In the genomic region with DNA sequence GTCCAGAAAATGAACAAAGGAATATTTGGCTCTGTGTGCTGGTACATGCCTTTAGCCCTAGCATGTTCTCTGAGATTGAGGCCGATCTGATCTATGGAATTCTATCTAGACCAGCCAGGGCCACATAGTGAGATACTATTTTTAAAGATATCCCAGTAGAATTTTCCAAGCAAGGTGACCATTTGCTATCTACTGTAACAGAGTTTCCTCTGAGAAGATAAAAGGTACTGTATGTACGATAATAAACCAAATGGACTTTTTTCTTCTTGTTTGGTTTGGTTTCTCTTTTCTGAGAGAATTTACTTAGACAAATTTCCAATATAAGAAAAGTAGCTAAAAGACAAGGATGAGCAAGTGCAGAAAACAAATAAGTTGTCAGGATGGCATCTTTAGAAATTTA, we compare ENCODE assay signal across 26 mouse cellular contexts. TPM values are rescaled to one million over a fixed set of nuclear protein-coding genes. Genes with fewer than 3 reads are reported as not detected.
DNase-seq lines count a peak whose midpoint lies in the region; ATAC-seq and TF ChIP-seq lines count a peak whose summit lies in the region.
"Had no signal": no experiment of that assay in that cellular context is flagged by ENCODE, and none has a peak within 500 bp of the region (broad histone marks: within the 10 kb centered on the region; RNA-seq: fewer than 3 reads in every experiment).

No protein-coding gene starts in this region.

- H3K79me2 ChIP-seq in MEL (ENCODE audit: control insufficient read depth, insufficient read depth, low read length, poor library complexity) = no peaks in the 10 kb centered on the region; the same call in 1 of the 2 replicates

- peak overlapping the region; percentile 41 for H3K27ac ChIP-seq in heart, embryonic 13.5 days (replicated peaks)
- peak overlapping the region; percentile 68 for H3K27ac ChIP-seq in heart, embryonic 16.5 days (ENCODE audit: low read length)
- H3K27ac ChIP-seq in MEL (ENCODE audit: control insufficient read depth, low read depth, low read length) = no peak overlapping the region
- H3K27ac ChIP-seq: embryonic facial prominence, embryonic 10.5 days; embryonic facial prominence, embryonic 13.5 days; forebrain, embryonic 12.5 days; forebrain, embryonic 15.5 days; hindbrain, embryonic 12.5 days; hindbrain, embryonic 15.5 days had no signal

- TF ChIP-seq RAD21 in MEL (IDR thresholded peaks at IDR 0.05; ENCODE audit: low read depth, low read length) = no peak

- intact Hi-C loops in heart, postnatal 14 days (cut with DNase I) = no loop called here
- intact Hi-C loops in heart, postnatal 36 days (cut with DNase I) = no loop called here

- H3K27me3 ChIP-seq in heart, embryonic 13.5 days (replicated peaks) = no peaks in the 10 kb centered on the region
- no peaks in the 10 kb centered on the region for H3K27me3 ChIP-seq in heart, embryonic 16.5 days (ENCODE audit: control insufficient read depth, insufficient read depth, low read length)
- no peaks in the 10 kb centered on the region for H3K27me3 ChIP-seq in MEL (ENCODE audit: control insufficient read depth in 1 of 2, insufficient read depth in 2 of 2, low read length in 2 of 2)
- H3K27me3 ChIP-seq: embryonic facial prominence, embryonic 13.5 days; forebrain, embryonic 12.5 days; forebrain, embryonic 15.5 days; hindbrain, embryonic 12.5 days; hindbrain, embryonic 15.5 days had no signal

- no peak for DNase-seq in heart, postnatal 14 days
- no peak for DNase-seq in heart, postnatal 36 days
- no peak for DNase-seq in MEL (ENCODE audit: low read depth, low spot score)
- DNase-seq: adrenal gland, adult 8-10 months; adrenal gland, postnatal 25 days; cerebellum, adult 11-12 months; cerebellum, adult 8-10 months; cerebellum, postnatal 10 days; cerebellum, postnatal 36 days; embryo, embryonic 11 days; gastrocnemius, postnatal 25 days; kidney, adult 2 months had no signal

- H3K4me1 ChIP-seq in heart, embryonic 13.5 days = peaks cover 12% of the 10 kb centered on the region
- H3K4me1 ChIP-seq in heart, embryonic 16.5 days (ENCODE audit: control insufficient read depth, insufficient read depth, low read length) = peaks cover 10% of the 10 kb centered on the region
- H3K4me1 ChIP-seq in MEL (ENCODE audit: control insufficient read depth in 1 of 2, insufficient read depth in 2 of 2, low read length in 2 of 2) = peaks cover 0 to 5% of the 10 kb centered on the region in 2 experiments; a peak in 2 of 4 replicates
- H3K4me1 ChIP-seq: embryonic facial prominence, embryonic 10.5 days; embryonic facial prominence, embryonic 13.5 days; forebrain, embryonic 12.5 days; forebrain, embryonic 15.5 days; hindbrain, embryonic 12.5 days; hindbrain, embryonic 15.5 days had no signal

- no peak overlapping the region for H3K4me3 ChIP-seq in heart, embryonic 13.5 days
- H3K4me3 ChIP-seq in heart, embryonic 16.5 days (ENCODE audit: low read length) = no peak overlapping the region
- H3K4me3 ChIP-seq in MEL (ENCODE audit: control insufficient read depth in 1 of 2, insufficient read depth in 1 of 2, low read depth in 2 of 2, low read length in 2 of 2) = no peak overlapping the region
- H3K4me3 ChIP-seq: embryonic facial prominence, embryonic 10.5 days; embryonic facial prominence, embryonic 13.5 days; erythroblast, embryonic 14.5 days; forebrain, embryonic 12.5 days; forebrain, embryonic 15.5 days; hindbrain, embryonic 12.5 days; hindbrain, embryonic 15.5 days had no signal

- no peak for TF ChIP-seq CTCF in MEL (IDR thresholded peaks at IDR 0.05 in 2 of 3, conservative IDR thresholded peaks at IDR 0.05 in 1 of 3; ENCODE audit: control insufficient read depth in 1 of 3, insufficient read depth in 1 of 3, low read depth in 2 of 3, low read length in 3 of 3, poor library complexity in 1 of 3, severe bottlenecking in 1 of 3)

- peaks cover 55% of the 10 kb centered on the region for H3K36me3 ChIP-seq in heart, embryonic 13.5 days
- peaks cover 21% of the 10 kb centered on the region for H3K36me3 ChIP-seq in heart, embryonic 16.5 days (ENCODE audit: control insufficient read depth, insufficient read depth)
- H3K36me3 ChIP-seq in MEL (ENCODE audit: control insufficient read depth in 1 of 2, insufficient read depth in 2 of 2, low read length in 2 of 2) = peaks cover 12 to 17% of the 10 kb centered on the region in 2 experiments

- H3K4me2 ChIP-seq in heart, embryonic 13.5 days = 0 out of 2 replicates have a peak overlapping the region, but pooled peaks have one; percentile 20
- peak overlapping the region; percentile 9; the same call in 1 of the 2 replicates for H3K4me2 ChIP-seq in heart, embryonic 16.5 days (ENCODE audit: low read depth, low read length)
- H3K4me2 ChIP-seq: embryonic facial prominence, embryonic 13.5 days; forebrain, embryonic 12.5 days; forebrain, embryonic 15.5 days; heart, embryonic 11.5 days; hindbrain, embryonic 12.5 days; hindbrain, embryonic 15.5 days had no signal

- WGBS in heart, embryonic 13.5 days = 46% methylated on average over 2 of the region's 2 CpGs
- 43% methylated on average over 2 of the region's 2 CpGs for WGBS in heart, embryonic 16.5 days

- H3K9ac ChIP-seq in heart, embryonic 13.5 days = no peak overlapping the region
- H3K9ac ChIP-seq in heart, embryonic 16.5 days (ENCODE audit: low read length) = no peak overlapping the region
- H3K9ac ChIP-seq in MEL (ENCODE audit: control insufficient read depth, low read depth, low read length, poor library complexity, severe bottlenecking) = no peak overlapping the region
- H3K9ac ChIP-seq: embryonic facial prominence, embryonic 13.5 days; forebrain, embryonic 12.5 days; forebrain, embryonic 15.5 days; hindbrain, embryonic 12.5 days; hindbrain, embryonic 15.5 days had no signal

- no peak for ATAC-seq in heart, embryonic 13.5 days (ENCODE audit: extremely low read depth, insufficient number of reproducible peaks, low FRiP score, low TSS enrichment)
- peak; percentile 18; the same call in 1 of the 2 replicates for ATAC-seq in heart, embryonic 16.5 days (replicated peaks; ENCODE audit: extremely low read depth, insufficient read depth, low FRiP score)
- ATAC-seq in megakaryocyte-erythroid progenitor cell, adult 5-6 weeks (replicated peaks; ENCODE audit: low FRiP score, low TSS enrichment, poor library complexity, severe bottlenecking) = 0 out of 2 replicates have a peak, but pooled peaks have one; percentile 32
- ATAC-seq: activated CD4-positive, CD25-positive, alpha-beta regulatory T cell, adult 4 months; CD4-positive, CD25-positive, alpha-beta regulatory T cell, adult 4 months; forebrain, embryonic 15.5 days; intestine, postnatal 0 days had no signal

- peak in 1 of 2 experiments; percentile 57; a peak in 1 of 4 replicates for TF ChIP-seq EP300 in MEL (IDR thresholded peaks at IDR 0.05; ENCODE audit: low read depth in 1 of 2, low read length in 2 of 2)

- TF ChIP-seq POLR2A in MEL (IDR thresholded peaks at IDR 0.05; ENCODE audit: control insufficient read depth in 1 of 2, insufficient read depth in 1 of 2, low read depth in 1 of 2, low read length in 2 of 2, poor library complexity in 1 of 2) = no peak

- H3K9me3 ChIP-seq in heart, embryonic 13.5 days = no peaks in the 10 kb centered on the region
- H3K9me3 ChIP-seq in heart, embryonic 16.5 days (replicated peaks; ENCODE audit: control insufficient read depth, low read length) = no peaks in the 10 kb centered on the region
- no peaks in the 10 kb centered on the region for H3K9me3 ChIP-seq in MEL (replicated peaks; ENCODE audit: insufficient read depth, low read length)
- H3K9me3 ChIP-seq: embryonic facial prominence, embryonic 10.5 days; embryonic facial prominence, embryonic 13.5 days; forebrain, embryonic 12.5 days; forebrain, embryonic 15.5 days; hindbrain, embryonic 12.5 days; hindbrain, embryonic 15.5 days had no signal

TF ChIP-seq in MEL, 35 proteins besides CTCF, POLR2A, EP300 and RAD21 (continues in another document):
- TF ChIP-seq CHD2 (IDR thresholded peaks at IDR 0.05; ENCODE audit: low read length) (no peak), USF2 (IDR thresholded peaks at IDR 0.05; ENCODE audit: borderline replicate concordance in 1 of 2, insufficient read depth in 1 of 2, low read depth in 1 of 2, low read length in 2 of 2) (no peak), POLR2AphosphoS2 (IDR thresholded peaks at IDR 0.05; ENCODE audit: low read length) (no peak), RCOR1 (IDR thresholded peaks at IDR 0.05; ENCODE audit: low read depth, low read length) (no peak), TAL1 (IDR thresholded peaks at IDR 0.05; ENCODE audit: low read length) (no peak), MAZ (IDR thresholded peaks at IDR 0.05; ENCODE audit: low read depth, low read length) (no peak), JUND (IDR thresholded peaks at IDR 0.05; ENCODE audit: low read depth, low read length) (no peak), UBTF (IDR thresholded peaks at IDR 0.05; ENCODE audit: borderline replicate concordance, insufficient read depth, low read depth, low read length) (no peak), MAX (IDR thresholded peaks at IDR 0.05; ENCODE audit: low read length) (no peak), E2F4 (IDR thresholded peaks at IDR 0.05; ENCODE audit: borderline replicate concordance, low read depth, low read length) (no peak), GATA1 (IDR thresholded peaks at IDR 0.05; ENCODE audit: low read depth, low read length) (peak; percentile 52), TCF12 (IDR thresholded peaks at IDR 0.05; ENCODE audit: low read depth, low read length) (peak; percentile 69; the same call in 1 of the 2 replicates)

RNA-seq across cellular contexts. Expression of gene Pwwp2a, which starts 26.6 kb away (rescaled TPM):
- 18.0 and 18.4 TPM in 2 replicates for polyA plus RNA-seq in heart, embryonic 13.5 days (2015; fragmentation: Nextera tagmentation; extraction: Ambion mirVana)
- total RNA-seq in heart, postnatal 14 days (2021) = 10 to 100 TPM; 26.1 to 27.7 TPM
- polyA plus RNA-seq in heart, embryonic 16.5 days (2015; fragmentation: Nextera tagmentation; extraction: Ambion mirVana) = 15.5 and 17.4 TPM in 2 replicates
- 10 to 100 TPM; 18.9 to 19.9 TPM for total RNA-seq in heart, postnatal 36 days (2021)
- total RNA-seq in MEL (2012; rRNA removed) = 19.6 and 20.6 TPM in 2 replicates
- 10 to 100 TPM in 1 of 2 experiments, not detected in 1; 32.0 TPM for polyA plus RNA-seq in MEL (2012; ENCODE audit: insufficient read depth in 1 of 2, insufficient read length in 2 of 2, low read depth in 1 of 2, low replicate concordance in 2 of 2, missing spikeins in 1 of 2)
- 55.1 TPM in 2 replicates for total RNA-seq in megakaryocyte-erythroid progenitor cell, adult 5-6 weeks (2014; fragmentation: Nextera tagmentation)
- 29.4 and 36.7 TPM in 2 replicates for total RNA-seq in megakaryocyte-erythroid progenitor cell, adult 5-6 weeks (2017)

RNA-seq across cellular contexts. Expression of gene Ttc1, which starts 39.4 kb away (rescaled TPM):
- 54.4 and 57.8 TPM in 2 replicates for polyA plus RNA-seq in heart, embryonic 13.5 days (2015; fragmentation: Nextera tagmentation; extraction: Ambion mirVana)
- 10 to 100 TPM; 43.6 to 48.4 TPM for total RNA-seq in heart, postnatal 14 days (2021)
- 50.1 and 54.9 TPM in 2 replicates for polyA plus RNA-seq in heart, embryonic 16.5 days (2015; fragmentation: Nextera tagmentation; extraction: Ambion mirVana)
- 10 to 100 TPM; 49.3 to 56.7 TPM for total RNA-seq in heart, postnatal 36 days (2021)
- 111 and 117 TPM in 2 replicates for total RNA-seq in MEL (2012; rRNA removed)
- 10 to 100 TPM in 1 of 2 experiments, not detected in 1; 68.6 TPM for polyA plus RNA-seq in MEL (2012; ENCODE audit: insufficient read depth in 1 of 2, insufficient read length in 2 of 2, low read depth in 1 of 2, low replicate concordance in 2 of 2, missing spikeins in 1 of 2)
- 38.4 and 68.3 TPM in 2 replicates for total RNA-seq in megakaryocyte-erythroid progenitor cell, adult 5-6 weeks (2014; fragmentation: Nextera tagmentation)
- 74.5 and 103 TPM in 2 replicates for total RNA-seq in megakaryocyte-erythroid progenitor cell, adult 5-6 weeks (2017)
